Mouse (Mus musculus): ENCODE measurements around the gene Mcf2l.
A peak's percentile ranks its signal among the peaks of the same experiment; 100 is the strongest.

Gene Mcf2l

DNA sequence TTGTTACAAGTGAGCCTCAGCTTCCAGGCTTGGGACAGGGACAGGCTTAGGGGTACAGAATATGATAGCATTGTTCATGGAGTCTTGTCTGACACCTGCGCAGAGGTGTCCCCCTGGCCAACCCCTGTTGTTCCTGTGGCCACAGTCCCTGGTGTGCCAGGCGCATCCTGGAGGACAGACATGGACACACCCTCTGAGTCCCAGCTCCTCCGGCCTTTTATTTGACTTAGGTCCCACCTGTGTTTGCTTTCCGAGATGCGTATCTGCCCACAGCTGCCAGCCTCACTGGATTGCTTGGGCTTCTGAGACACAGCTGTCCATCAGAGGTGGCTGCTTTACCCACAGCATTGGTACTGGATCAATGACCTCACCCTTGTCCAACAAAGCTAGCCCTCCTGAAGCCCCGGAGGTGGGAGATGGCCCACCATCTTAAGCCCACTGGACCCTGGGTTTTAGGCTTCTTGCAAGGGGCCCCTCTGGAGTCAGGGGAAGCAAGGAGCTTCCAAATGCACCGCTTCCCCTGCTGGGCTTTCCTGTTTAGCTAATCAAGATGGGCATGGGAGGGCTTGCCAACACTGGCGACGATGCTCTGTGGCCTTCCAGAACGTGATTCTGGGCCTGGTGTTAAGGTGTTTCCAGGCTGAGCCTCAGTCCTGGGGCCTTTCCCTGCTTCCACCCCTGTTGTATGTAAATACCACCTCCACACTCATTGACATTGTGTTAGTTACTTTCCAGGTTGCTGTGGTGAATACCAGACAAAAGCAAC lies 67.7 kb downstream of the Mcf2l start:
- H3K4me3 ChIP-seq (replicated peaks; ENCODE audit: low read length), result no peak overlapping the region
- H3K27me3 ChIP-seq (ENCODE audit: insufficient read depth, low read length), result no peaks in the 10 kb centered on the region
- H3K9me3 ChIP-seq (ENCODE audit: low read length), result no peaks in the 10 kb centered on the region
- peaks cover 58% of the 10 kb centered on the region for H3K4me1 ChIP-seq (replicated peaks; ENCODE audit: low read depth, low read length)
- TF ChIP-seq NANOG (IDR thresholded peaks at IDR 0.05; ENCODE audit: borderline replicate concordance, low read length) (no peak), CTCF (conservative IDR thresholded peaks at IDR 0.05; ENCODE audit: low read length) (no peak), POU5F1 (IDR thresholded peaks at IDR 0.05; ENCODE audit: borderline replicate concordance, low read length) (no peak)
- no peaks in the 10 kb centered on the region for H3K36me3 ChIP-seq (ENCODE audit: insufficient read depth, low read length)

DNA sequence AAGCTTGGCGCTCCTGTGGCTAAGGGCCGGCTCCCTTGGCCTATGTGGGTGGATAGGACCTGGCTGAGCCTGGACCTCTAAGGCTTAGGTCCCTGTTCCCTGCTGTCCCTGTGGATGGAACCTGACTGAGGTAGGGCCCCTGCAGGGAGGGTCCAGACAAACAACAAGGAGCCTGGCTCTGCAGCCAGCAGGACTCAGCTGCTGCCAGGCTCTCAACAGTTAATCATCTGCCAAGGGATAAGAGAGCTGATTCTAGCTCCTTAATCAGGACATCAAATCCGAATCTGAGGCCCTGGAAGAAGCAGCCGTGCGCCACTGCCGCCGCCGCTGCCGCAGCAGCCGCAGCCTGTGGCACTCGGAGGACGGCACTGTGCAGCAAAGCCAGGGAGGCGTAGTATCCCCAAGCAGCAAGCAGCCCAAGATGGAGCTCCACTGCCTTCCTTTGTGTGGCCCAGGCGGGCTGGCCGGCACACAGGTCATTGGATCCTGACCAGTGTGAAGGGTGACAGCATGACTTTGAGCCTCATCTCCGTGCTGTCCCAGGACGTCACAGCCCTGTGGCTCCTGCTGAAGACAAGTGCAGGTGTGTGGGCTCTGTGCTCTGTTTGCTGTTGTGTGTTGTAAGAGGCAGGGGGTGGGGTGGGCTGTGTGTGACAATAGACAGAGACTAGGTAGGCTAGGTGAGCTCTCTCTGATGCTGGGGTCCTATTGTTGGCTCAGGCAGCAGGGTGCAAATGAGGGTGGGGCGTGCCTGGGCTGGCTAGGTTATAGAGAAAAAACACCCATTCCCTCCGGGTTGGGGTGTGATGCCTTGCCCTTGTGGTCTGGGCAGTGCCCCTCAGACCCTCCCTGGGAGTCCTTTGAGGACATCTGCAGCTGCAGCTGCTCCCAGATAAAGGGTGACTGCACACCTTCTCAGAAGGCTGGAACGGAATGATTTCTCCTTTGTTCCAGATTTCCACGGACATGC lies 74.3 kb downstream of the Mcf2l start:
- Histone ChIP-seq H3K36me3 (ENCODE audit: insufficient read depth, low read length) (no peaks in the 10 kb centered on the region), H3K4me1 (replicated peaks; ENCODE audit: low read depth, low read length) (peaks cover 69% of the 10 kb centered on the region), H3K27me3 (ENCODE audit: insufficient read depth, low read length) (no peaks in the 10 kb centered on the region), H3K9me3 (ENCODE audit: low read length) (no peaks in the 10 kb centered on the region), H3K4me3 (replicated peaks; ENCODE audit: low read length) (peak overlapping the region; percentile 67)
- TF ChIP-seq POU5F1 (IDR thresholded peaks at IDR 0.05; ENCODE audit: borderline replicate concordance, low read length), result no peak

- TF ChIP-seq NANOG (IDR thresholded peaks at IDR 0.05; ENCODE audit: borderline replicate concordance, low read length) (no peak), POU5F1 (IDR thresholded peaks at IDR 0.05; ENCODE audit: borderline replicate concordance, low read length) (no peak), CTCF (conservative IDR thresholded peaks at IDR 0.05; ENCODE audit: low read length) (no peak)
- Histone ChIP-seq H3K36me3 (ENCODE audit: insufficient read depth, low read length) (no peaks in the 10 kb centered on the region), H3K4me3 (replicated peaks; ENCODE audit: low read length) (peak overlapping the region; percentile 67), H3K4me1 (replicated peaks; ENCODE audit: low read depth, low read length) (peaks cover 72% of the 10 kb centered on the region), H3K27me3 (ENCODE audit: insufficient read depth, low read length) (no peaks in the 10 kb centered on the region), H3K9me3 (ENCODE audit: low read length) (no peaks in the 10 kb centered on the region)
These were observed 75.0 kb downstream of the Mcf2l start for GRCm38 (mm10) chr8:12948574-12948961.

GRCm38 (mm10) chr8:12951051-12951630 lies 77.5 kb downstream of the Mcf2l start:
- Histone ChIP-seq H3K36me3 (ENCODE audit: insufficient read depth, low read length) (peaks cover 4% of the 10 kb centered on the region), H3K9me3 (ENCODE audit: low read length) (no peaks in the 10 kb centered on the region), H3K4me1 (replicated peaks; ENCODE audit: low read depth, low read length) (peaks cover 66% of the 10 kb centered on the region), H3K27me3 (ENCODE audit: insufficient read depth, low read length) (no peaks in the 10 kb centered on the region), H3K4me3 (replicated peaks; ENCODE audit: low read length) (no peak overlapping the region)
- TF ChIP-seq NANOG (IDR thresholded peaks at IDR 0.05; ENCODE audit: borderline replicate concordance, low read length), result no peak
- no peak for TF ChIP-seq CTCF (conservative IDR thresholded peaks at IDR 0.05; ENCODE audit: low read length)
- TF ChIP-seq POU5F1 (IDR thresholded peaks at IDR 0.05; ENCODE audit: borderline replicate concordance, low read length), result no peak

DNA sequence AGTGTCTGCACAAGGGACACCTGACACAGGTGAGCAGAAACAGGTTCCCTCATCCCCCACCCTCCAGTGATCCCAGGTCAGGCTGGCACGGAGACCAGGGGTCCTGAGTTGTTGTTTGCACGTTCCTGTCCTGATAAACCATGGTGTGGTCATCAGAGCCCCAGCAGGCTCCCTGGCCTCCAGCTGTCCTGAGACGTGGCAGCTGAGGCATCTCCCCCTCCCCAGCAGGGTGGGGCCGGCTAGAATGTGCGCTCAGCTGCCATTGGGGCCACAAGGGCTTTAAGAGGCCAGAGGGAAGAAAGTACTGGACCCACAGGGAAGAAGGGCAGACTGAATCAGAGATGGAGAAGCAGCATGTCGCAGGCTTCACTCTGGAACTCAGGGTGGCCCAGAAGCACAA lies 79.1 kb downstream of the Mcf2l start:
- H3K36me3 ChIP-seq (ENCODE audit: insufficient read depth, low read length), result peaks cover 4% of the 10 kb centered on the region
- H3K9me3 ChIP-seq (ENCODE audit: low read length), result no peaks in the 10 kb centered on the region
- peaks cover 61% of the 10 kb centered on the region for H3K4me1 ChIP-seq (replicated peaks; ENCODE audit: low read depth, low read length)
- H3K27me3 ChIP-seq (ENCODE audit: insufficient read depth, low read length), result no peaks in the 10 kb centered on the region
- TF ChIP-seq NANOG (IDR thresholded peaks at IDR 0.05; ENCODE audit: borderline replicate concordance, low read length) (no peak), POU5F1 (IDR thresholded peaks at IDR 0.05; ENCODE audit: borderline replicate concordance, low read length) (no peak), CTCF (conservative IDR thresholded peaks at IDR 0.05; ENCODE audit: low read length) (no peak)
- H3K4me3 ChIP-seq (replicated peaks; ENCODE audit: low read length), result no peak overlapping the region

- TF ChIP-seq CTCF (conservative IDR thresholded peaks at IDR 0.05; ENCODE audit: low read length) (no peak), POU5F1 (IDR thresholded peaks at IDR 0.05; ENCODE audit: borderline replicate concordance, low read length) (no peak)
- Histone ChIP-seq H3K4me1 (replicated peaks; ENCODE audit: low read depth, low read length) (peaks cover 43% of the 10 kb centered on the region), H3K27me3 (ENCODE audit: insufficient read depth, low read length) (no peaks in the 10 kb centered on the region), H3K9me3 (ENCODE audit: low read length) (no peaks in the 10 kb centered on the region), H3K4me3 (replicated peaks; ENCODE audit: low read length) (no peak overlapping the region), H3K36me3 (ENCODE audit: insufficient read depth, low read length) (peaks cover 4% of the 10 kb centered on the region)
These were observed 81.8 kb downstream of the Mcf2l start for GRCm38 (mm10) chr8:12955362-12955879.

- Histone ChIP-seq H3K36me3 (ENCODE audit: insufficient read depth, low read length) (peaks cover 4% of the 10 kb centered on the region), H3K9me3 (ENCODE audit: low read length) (no peaks in the 10 kb centered on the region), H3K4me1 (replicated peaks; ENCODE audit: low read depth, low read length) (peaks cover 38% of the 10 kb centered on the region), H3K4me3 (replicated peaks; ENCODE audit: low read length) (no peak overlapping the region), H3K27me3 (ENCODE audit: insufficient read depth, low read length) (no peaks in the 10 kb centered on the region)
- TF ChIP-seq CTCF (conservative IDR thresholded peaks at IDR 0.05; ENCODE audit: low read length) (no peak), NANOG (IDR thresholded peaks at IDR 0.05; ENCODE audit: borderline replicate concordance, low read length) (no peak), POU5F1 (IDR thresholded peaks at IDR 0.05; ENCODE audit: borderline replicate concordance, low read length) (no peak)
These were observed 82.3 kb downstream of the Mcf2l start for GRCm38 (mm10) chr8:12955880-12956279.

GRCm38 (mm10) chr8:12956941-12957340 lies 83.3 kb downstream of the Mcf2l start:
- peaks cover 28% of the 10 kb centered on the region for H3K4me1 ChIP-seq (replicated peaks; ENCODE audit: low read depth, low read length)
- peaks cover 4% of the 10 kb centered on the region for H3K36me3 ChIP-seq (ENCODE audit: insufficient read depth, low read length)
- H3K4me3 ChIP-seq (replicated peaks; ENCODE audit: low read length), result no peak overlapping the region
- no peaks in the 10 kb centered on the region for H3K9me3 ChIP-seq (ENCODE audit: low read length)
- no peaks in the 10 kb centered on the region for H3K27me3 ChIP-seq (ENCODE audit: insufficient read depth, low read length)
- no peak for TF ChIP-seq POU5F1 (IDR thresholded peaks at IDR 0.05; ENCODE audit: borderline replicate concordance, low read length)
- no peak for TF ChIP-seq NANOG (IDR thresholded peaks at IDR 0.05; ENCODE audit: borderline replicate concordance, low read length)
- TF ChIP-seq CTCF (conservative IDR thresholded peaks at IDR 0.05; ENCODE audit: low read length), result no peak

All from E14TG2a.4 (cell line).